Mouse (Mus musculus) CH12.LX (cell line): ENCODE data around the gene Sigirr. TPM values are rescaled to one million over a fixed set of nuclear protein-coding genes. Genes with fewer than 3 reads are reported as not detected.

Experiments used
- DNase-seq: peaks from one replicate; pipeline ENCODE4 v3.0.0-alpha.2; 2013; ENCODE audit errors: extremely low read depth
- H3K27ac ChIP-seq: 2 replicates; pipeline ENCODE4 v1.5.1; 2012; ENCODE audit warnings: low read depth, mild to moderate bottlenecking, control low read depth, moderate library complexity; ENCODE audit not compliant: insufficient read depth
- H3K27me3 ChIP-seq: replicated peaks from 2 replicates; pipeline ENCODE3; 2012; ENCODE audit warnings: inconsistent platforms
- H3K36me3 ChIP-seq, 2 experiments: replicated peaks in 1 of 2; 2 replicates each; pipeline versions ENCODE3 to v1.6.1; 2012; ENCODE audit warnings: inconsistent platforms in 1 of 2, low read length in 1 of 2, mild to moderate bottlenecking in 1 of 2, mixed read lengths in 1 of 2, moderate library complexity in 1 of 2; ENCODE audit not compliant: control insufficient read depth in 1 of 2, insufficient read depth in 1 of 2
- H3K4me1 ChIP-seq, 2 experiments: 2 replicates each; pipeline ENCODE4 v1.6.1; 2012; ENCODE audit warnings: inconsistent platforms in 1 of 2, moderate library complexity in 1 of 2; ENCODE audit not compliant: insufficient read depth in 2 of 2, control insufficient read depth in 1 of 2
- H3K4me2 ChIP-seq: 2 replicates; pipeline ENCODE4 v1.6.1; 2012; ENCODE audit warnings: low read depth, mild to moderate bottlenecking, control low read depth; ENCODE audit not compliant: poor library complexity, insufficient read depth, severe bottlenecking
- H3K4me3 ChIP-seq, 3 experiments: fragments of 150-350 bp in 1 of 3; sonication (generic) in 1 of 3; replicated peaks in 1 of 3; 2 replicates each; pipeline versions ENCODE3 to v1.5.1; 2011 to 2012; ENCODE audit warnings: low read depth in 2 of 3, low read length in 2 of 3, mild to moderate bottlenecking in 2 of 3, moderate library complexity in 2 of 3, control low read depth in 1 of 3, improper control_type of control experiment in 1 of 3, inconsistent platforms in 1 of 3, mixed read lengths in 1 of 3; ENCODE audit not compliant: poor library complexity in 1 of 3
- H3K79me2 ChIP-seq: replicated peaks from 2 replicates; pipeline ENCODE4 v1.6.1; 2012; ENCODE audit warnings: mild to moderate bottlenecking, moderate library complexity; ENCODE audit not compliant: control insufficient read depth, poor library complexity, insufficient read depth, severe bottlenecking; ENCODE audit errors: extremely low read depth
- H3K9ac ChIP-seq: 2 replicates; pipeline ENCODE4 v1.6.1; 2012; ENCODE audit warnings: low read depth, mild to moderate bottlenecking, control low read depth, moderate library complexity; ENCODE audit not compliant: insufficient read depth
- H3K9me3 ChIP-seq: replicated peaks from 2 replicates; pipeline ENCODE3; 2012; ENCODE audit warnings: low read length, inconsistent platforms, mixed read lengths
- BHLHE40 ChIP-seq: IDR thresholded peaks from 2 replicates; pipeline ENCODE4 v1.6.1; 2011; ENCODE audit warnings: mild to moderate bottlenecking, low read depth, low read length, improper control_type of control experiment
- CHD1 ChIP-seq: IDR thresholded peaks from 2 replicates; pipeline ENCODE4 v1.6.1; 2012; ENCODE audit warnings: low read depth, low read length, improper control_type of control experiment, inconsistent platforms
- CHD2 ChIP-seq: IDR thresholded peaks from 2 replicates; pipeline ENCODE4 v1.6.1; 2011; ENCODE audit warnings: low read length, improper control_type of control experiment
- E2F4 ChIP-seq: IDR thresholded peaks from 2 replicates; pipeline ENCODE4 v1.6.1; 2011; ENCODE audit warnings: low read depth, low read length, improper control_type of control experiment; ENCODE audit not compliant: insufficient replicate concordance
- HCFC1 ChIP-seq: IDR thresholded peaks from 2 replicates; pipeline ENCODE4 v1.6.1; 2012; ENCODE audit warnings: low read depth, mild to moderate bottlenecking, inconsistent platforms, low read length, improper control_type of control experiment
- IRF4 ChIP-seq: IDR thresholded peaks from 2 replicates; pipeline ENCODE4 v1.6.1; 2014; ENCODE audit warnings: low read depth, mild to moderate bottlenecking, inconsistent platforms, low read length, improper control_type of control experiment
- JUN ChIP-seq: IDR thresholded peaks from 2 replicates; pipeline ENCODE4 v1.6.1; 2011; ENCODE audit warnings: low read depth, mild to moderate bottlenecking, low read length, improper control_type of control experiment, moderate library complexity; ENCODE audit not compliant: insufficient read depth
- JUND ChIP-seq: conservative IDR thresholded peaks from 2 replicates; pipeline ENCODE4 v1.6.1; 2011; ENCODE audit warnings: low read depth, low read length, improper control_type of control experiment
- NELFE ChIP-seq: IDR thresholded peaks from 2 replicates; pipeline ENCODE4 v1.6.1; 2011; ENCODE audit warnings: low read depth, low read length, improper control_type of control experiment
- RCOR1 ChIP-seq: conservative IDR thresholded peaks from 2 replicates; pipeline ENCODE4 v1.6.1; 2012; ENCODE audit warnings: low read depth, mild to moderate bottlenecking, inconsistent platforms, low read length, improper control_type of control experiment
- SIN3A ChIP-seq: IDR thresholded peaks from 2 replicates; pipeline ENCODE4 v1.6.1; 2012; ENCODE audit warnings: low read length, improper control_type of control experiment, inconsistent platforms
- SMC3 ChIP-seq: IDR thresholded peaks from 2 replicates; pipeline ENCODE4 v1.6.1; 2011; ENCODE audit warnings: low read depth, low read length, improper control_type of control experiment
- TCF12 ChIP-seq: IDR thresholded peaks from 2 replicates; pipeline ENCODE4 v1.6.1; 2014; ENCODE audit warnings: low read depth, mild to moderate bottlenecking, inconsistent platforms, low read length, improper control_type of control experiment
- UBTF ChIP-seq: IDR thresholded peaks from 2 replicates; pipeline ENCODE4 v1.6.1; 2012; ENCODE audit warnings: low read depth, mild to moderate bottlenecking, inconsistent platforms, low read length, improper control_type of control experiment, moderate library complexity
- ZC3H11A ChIP-seq: IDR thresholded peaks from 2 replicates; pipeline ENCODE4 v1.6.1; 2012; ENCODE audit warnings: low read depth, mild to moderate bottlenecking, inconsistent platforms, low read length, improper control_type of control experiment
- ZKSCAN1 ChIP-seq: IDR thresholded peaks from 2 replicates; pipeline ENCODE4 v1.6.1; 2012; ENCODE audit warnings: low read depth, inconsistent platforms, low read length, improper control_type of control experiment, borderline replicate concordance
- ZMIZ1 ChIP-seq: IDR thresholded peaks from 2 replicates; pipeline ENCODE4 v1.6.1; 2012; ENCODE audit warnings: low read depth, mild to moderate bottlenecking, inconsistent platforms, low read length, improper control_type of control experiment
- ZNF384 ChIP-seq: IDR thresholded peaks from 2 replicates; pipeline ENCODE4 v1.6.1; 2012; ENCODE audit warnings: low read depth, low read length, improper control_type of control experiment, inconsistent platforms
- dilution Hi-C: fragments of 300-500 bp; cut with MboI; formaldehyde crosslinking; loops from 2 replicates; pipeline ENCODE4 v1.14.3; 2020; ENCODE audit warnings: low sequenced_read_pairs; ENCODE audit not compliant: extremely low pct_unique_long_range_greater_than_20kb, extremely low pct_ligation_motif_present
- in situ Hi-C: fragments of 300-500 bp; cut with MboI; formaldehyde crosslinking; loops from 3 replicates; pipeline ENCODE4 v1.14.3; 2019; ENCODE audit warnings: low sequenced_read_pairs, low pct_ligation_motif_present, low pct_unique_long_range_greater_than_20kb, mixed read lengths
- polyA plus RNA-seq: library from polyadenylated mRNA; unstranded; fragments of >175 nt; gene quantifications from 2 replicates; pipeline ENCODE4 v1.2.1, GENCODE M21; 2012; ENCODE audit warnings: low read depth; ENCODE audit not compliant: insufficient read length
- total RNA-seq, 2 experiments: library from RNA; depleted of rRNA; stranded (reverse); fragments of 300-350 nt in 1 of 2; fragments of >200 nt in 1 of 2; gene quantifications; 2 replicates each; pipeline ENCODE4 v1.2.3; 2012 to 2014

Gene Sigirr
- total and polyA plus RNA-seq, 3 experiments: 15.6 to 19.2 (median 16.1) TPM

DNA sequence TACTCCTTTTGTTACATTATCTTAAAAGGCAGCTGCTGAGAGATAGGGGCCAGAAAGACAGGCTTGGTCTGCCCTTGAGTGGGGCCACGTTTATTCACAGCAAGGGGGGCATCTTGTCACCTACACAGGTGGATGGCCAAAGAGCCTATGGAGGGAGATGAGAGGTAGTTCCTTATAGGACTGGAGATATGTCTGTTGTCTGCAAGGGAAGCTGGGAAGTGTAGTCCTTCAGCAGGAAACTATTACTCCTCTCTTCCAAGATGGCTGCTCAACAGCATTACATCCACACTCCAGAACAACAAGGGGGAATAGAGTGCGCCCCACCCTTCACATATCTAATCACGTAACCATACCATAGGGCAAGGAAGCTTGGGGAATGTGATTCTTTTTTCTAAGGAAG lies 19.1 kb upstream of the Sigirr start:
- no peak overlapping the region for H3K4me2 ChIP-seq
- no peak for DNase-seq

DNA sequence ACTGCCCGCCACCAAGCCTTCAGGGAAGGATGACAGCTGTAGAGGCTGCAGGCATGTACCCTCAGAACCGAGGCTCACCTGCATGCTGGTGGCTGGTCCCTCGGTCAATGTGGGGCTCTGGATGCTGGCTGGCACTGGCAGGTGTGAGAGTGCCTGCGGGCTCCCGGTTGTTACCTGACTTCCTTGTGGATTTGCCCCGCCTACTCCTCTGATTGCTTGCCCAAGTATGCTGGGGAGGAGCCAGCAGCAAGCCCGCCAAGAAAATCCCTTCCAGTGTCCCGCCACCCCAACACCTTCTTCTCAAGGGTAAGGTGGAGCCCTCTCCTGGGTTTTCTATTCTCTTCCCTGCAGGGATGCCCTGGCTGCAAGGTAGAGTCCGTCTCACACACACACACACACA lies 17.3 kb upstream of the Sigirr start, which contains the start of gene Ano9:
Gene Ano9 (minus strand): TSS at position 171 of the 400 bp plus-strand sequence.
- Histone ChIP-seq H3K4me3 (no peak within 1 kb of the TSS), H3K4me1 (no peaks in the 10 kb centered on the region; a peak in 1 of 4 replicates), H3K36me3 (no peaks in the 10 kb centered on the region), H3K9ac (no peak within 1 kb of the TSS), H3K27me3 (peaks cover 30% of the 10 kb centered on the region), H3K79me2 (no peaks in the 10 kb centered on the region), H3K4me2 (no peak within 1 kb of the TSS), H3K27ac (no peak within 1 kb of the TSS)
- in situ Hi-C loops (no loop called here), dilution Hi-C loops (no loop called here)
- DNase-seq: no peak
- TF ChIP-seq TCF12 (no peak), CHD1 (no peak), RCOR1 (no peak), JUN (no peak), ZNF384 (no peak), BHLHE40 (no peak), E2F4 (no peak), ZMIZ1 (no peak), ZKSCAN1 (no peak)
- TF ChIP-seq, all 38 proteins: peak for 0
- no peaks in the 10 kb centered on the region for H3K9me3 ChIP-seq

More for the DNA sequence above, 19.1 kb upstream of the Sigirr start:
- dilution Hi-C loops: no loop called here
- Histone ChIP-seq H3K9ac (no peak overlapping the region), H3K4me3 (no peak overlapping the region), H3K9me3 (no peaks in the 10 kb centered on the region), H3K4me1 (peaks cover 0 to 3% of the 10 kb centered on the region in 2 experiments; a peak in 2 of 4 replicates), H3K36me3 (no peaks in the 10 kb centered on the region), H3K79me2 (no peaks in the 10 kb centered on the region), H3K27me3 (peaks cover 20% of the 10 kb centered on the region), H3K27ac (no peak overlapping the region)
- in situ Hi-C loops: no loop called here
- TF ChIP-seq CHD2 (no peak), UBTF (no peak), HCFC1 (peak; percentile 56)

DNA sequence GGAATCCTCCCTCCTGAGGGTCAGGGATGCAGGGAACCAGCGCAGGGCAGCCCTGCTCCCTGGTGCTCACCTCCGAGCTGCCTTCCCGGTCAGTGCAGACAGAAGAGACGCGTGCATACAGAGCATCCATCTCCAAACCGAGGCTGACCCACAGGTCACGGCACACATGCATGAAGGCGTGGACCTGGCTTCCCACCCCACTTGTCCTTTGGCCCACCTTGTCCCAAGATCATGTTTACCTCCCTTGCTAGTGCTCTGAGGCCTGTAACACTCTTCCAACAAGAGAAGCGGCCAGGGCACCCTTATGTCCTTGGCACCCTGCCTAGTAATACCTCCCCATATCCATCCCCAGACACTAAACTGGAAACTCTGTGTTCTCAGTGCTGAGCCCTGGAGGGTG lies 15.5 kb upstream of the Sigirr start:
- no peaks in the 10 kb centered on the region for H3K9me3 ChIP-seq
- TF ChIP-seq UBTF (no peak), NELFE (no peak), JUND (no peak), SIN3A (no peak), ZC3H11A (no peak), IRF4 (no peak), SMC3 (no peak)
- TF ChIP-seq, all 38 proteins: peak for 0
- no peak overlapping the region for H3K4me3 ChIP-seq
- in situ Hi-C loops (no loop called here), dilution Hi-C loops (no loop called here)
- no peaks in the 10 kb centered on the region for H3K36me3 ChIP-seq
- H3K4me1 ChIP-seq: no peaks in the 10 kb centered on the region; a peak in 1 of 4 replicates
- H3K4me2 ChIP-seq: no peak overlapping the region
- H3K27ac ChIP-seq: no peak overlapping the region
- no peaks in the 10 kb centered on the region for H3K79me2 ChIP-seq
- H3K27me3 ChIP-seq: peaks cover 37% of the 10 kb centered on the region
- no peak for DNase-seq
- H3K9ac ChIP-seq: no peak overlapping the region
